Mouse (Mus musculus) A20 (cell line): ENCODE measurements at regions not wholly inside any gene's neighbourhood (a gene's known extent, or its start where the extent isn't known, plus 50 kb on each side); places are given as distances from the start of the nearest gene placed in this dataset.
A peak's percentile ranks its signal among the peaks of the same experiment; 100 is the strongest.

ENCODE experiments used
- DNase-seq: peaks from one replicate; pipeline ENCODE4 v3.0.0-alpha.2; 2011; ENCODE audit warnings: low read depth, low spot score

DNA sequence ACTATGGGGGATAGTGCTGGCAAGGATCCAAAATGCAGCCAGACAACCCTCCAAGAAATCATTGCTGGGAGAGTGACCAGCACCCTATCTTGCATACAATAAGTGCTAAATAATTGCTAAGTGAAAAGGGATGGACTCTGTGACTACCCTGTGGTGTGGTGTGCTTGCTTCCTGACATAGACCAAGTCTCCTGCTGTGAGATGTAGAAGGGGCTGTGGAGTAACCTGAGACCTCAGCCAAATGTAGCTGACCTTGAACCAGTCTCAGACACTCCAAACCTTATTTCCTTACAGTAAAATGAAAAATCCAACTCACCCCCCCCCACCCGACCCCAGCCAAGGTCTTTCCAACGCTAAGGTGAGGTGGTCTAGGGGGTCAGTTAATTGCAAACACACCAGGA, 221.2 kb upstream of the 4931429L15Rik start:
- DNase-seq = no peak

- DNase-seq = no peak
Observed at GRCm38 (mm10) chr9:46538616-46539015, 218.8 kb upstream of the 4931429L15Rik start.

DNA sequence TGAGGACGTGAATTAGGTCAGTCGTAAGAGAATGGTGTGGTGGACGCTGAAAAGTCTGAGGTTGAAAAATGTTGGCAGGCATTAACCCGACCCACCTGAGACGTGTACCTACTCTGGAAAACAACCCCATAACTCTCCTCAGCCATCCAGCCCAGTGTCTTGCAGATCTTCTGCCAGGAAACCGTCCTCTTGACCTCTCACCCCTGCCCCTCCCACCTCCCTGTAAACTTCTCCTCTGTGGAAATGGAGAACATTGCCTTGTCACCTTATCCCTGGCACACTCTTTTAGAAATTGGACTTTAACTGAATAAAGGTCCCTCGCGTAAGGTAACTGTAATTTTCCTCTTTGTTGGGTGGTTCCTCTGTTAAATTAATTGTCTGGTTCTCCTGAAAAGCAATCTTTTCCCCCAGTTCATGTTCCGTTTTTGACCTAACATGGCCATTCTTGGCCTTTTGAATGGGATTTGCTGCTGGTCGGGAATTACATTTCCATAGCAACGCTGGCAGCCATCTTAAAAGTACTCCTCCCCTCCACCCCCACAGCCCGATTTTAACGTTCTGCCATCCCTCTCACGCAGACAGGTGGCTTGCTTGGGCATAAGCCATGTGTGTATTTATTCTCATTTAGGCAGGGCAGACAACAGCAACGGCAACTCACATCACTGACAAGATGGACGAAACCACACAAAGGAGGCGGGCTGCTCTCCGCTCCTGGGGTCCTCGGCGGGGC, 196.8 kb upstream of the 4931429L15Rik start:
- DNase-seq = no peak

DNA sequence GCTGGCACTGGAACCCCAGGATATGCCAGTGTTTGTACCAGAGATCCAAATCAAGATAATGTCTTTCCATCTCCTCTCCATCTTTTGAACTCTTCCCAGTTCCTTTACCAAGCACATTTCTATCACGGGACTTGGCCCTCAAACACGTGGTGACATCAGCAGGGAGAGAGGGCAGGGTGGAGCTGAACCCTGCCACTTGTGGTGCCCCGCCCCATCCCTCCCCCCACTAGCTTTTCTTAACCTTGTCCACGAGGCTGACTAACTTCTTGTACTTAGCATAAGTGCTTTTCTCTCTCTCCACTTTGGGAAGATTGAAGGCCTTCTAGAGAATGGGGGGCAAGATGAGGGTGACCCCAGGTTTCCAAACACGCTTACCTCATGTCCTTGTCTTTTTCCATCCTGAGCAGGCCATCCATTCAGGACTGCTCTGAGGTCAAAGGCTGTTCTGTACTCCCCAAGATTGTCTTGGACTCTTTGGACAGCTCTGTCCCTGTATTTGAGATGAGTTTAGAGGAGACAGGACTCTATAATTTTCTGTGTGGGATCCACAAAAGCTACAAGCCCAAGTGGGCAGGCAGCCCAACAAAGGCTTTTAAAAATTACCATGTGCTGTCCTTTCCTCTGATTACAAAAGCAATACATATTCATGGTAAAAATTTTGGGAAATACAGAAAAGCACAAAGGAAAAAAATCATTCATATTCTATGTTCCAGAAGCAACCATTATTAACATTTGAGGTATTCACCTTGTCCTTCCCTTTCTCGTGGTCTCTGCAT, 192.7 kb upstream of the 4931429L15Rik start:
- no peak for DNase-seq

- no peak for DNase-seq
Observed at GRCm38 (mm10) chr9:46511307-46511706, 191.5 kb upstream of the 4931429L15Rik start.

- DNase-seq = no peak
Observed at GRCm38 (mm10) chr9:46509896-46510295, 190.1 kb upstream of the 4931429L15Rik start.

- DNase-seq = no peak
Observed at GRCm38 (mm10) chr9:46509458-46509857, 189.7 kb upstream of the 4931429L15Rik start.

- no peak for DNase-seq
Observed at GRCm38 (mm10) chr9:46507036-46507435, 187.2 kb upstream of the 4931429L15Rik start.

DNA sequence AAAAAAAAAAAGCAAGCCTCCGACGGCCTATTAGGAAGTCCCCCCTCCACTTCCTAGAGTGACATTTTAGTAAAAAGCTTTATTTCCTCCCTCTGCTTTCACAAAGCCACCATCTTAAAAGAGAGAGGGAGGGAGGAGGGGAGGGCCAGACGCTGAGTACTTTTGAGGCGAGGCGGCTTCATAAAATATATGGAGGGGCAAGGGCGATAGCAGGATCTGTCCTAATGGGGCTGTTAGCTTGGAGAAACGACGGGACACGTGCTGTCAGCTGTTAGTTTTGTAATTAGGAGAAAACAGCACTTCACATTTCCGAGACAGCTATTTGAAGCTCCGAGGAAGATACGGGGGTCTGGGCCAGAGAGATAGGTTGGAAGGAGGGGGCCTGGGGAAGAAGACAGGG, 184.8 kb upstream of the 4931429L15Rik start:
- no peak for DNase-seq

- no peak for DNase-seq
Observed at GRCm38 (mm10) chr9:46504133-46504416, 184.3 kb upstream of the 4931429L15Rik start.

GRCm38 (mm10) chr9:46503321-46504132, 183.7 kb upstream of the 4931429L15Rik start:
- DNase-seq = no peak

- DNase-seq = no peak
Observed at GRCm38 (mm10) chr9:46499426-46499825, 179.6 kb upstream of the 4931429L15Rik start.

- no peak for DNase-seq
Observed at GRCm38 (mm10) chr9:46498861-46499260, 179.1 kb upstream of the 4931429L15Rik start.

DNA sequence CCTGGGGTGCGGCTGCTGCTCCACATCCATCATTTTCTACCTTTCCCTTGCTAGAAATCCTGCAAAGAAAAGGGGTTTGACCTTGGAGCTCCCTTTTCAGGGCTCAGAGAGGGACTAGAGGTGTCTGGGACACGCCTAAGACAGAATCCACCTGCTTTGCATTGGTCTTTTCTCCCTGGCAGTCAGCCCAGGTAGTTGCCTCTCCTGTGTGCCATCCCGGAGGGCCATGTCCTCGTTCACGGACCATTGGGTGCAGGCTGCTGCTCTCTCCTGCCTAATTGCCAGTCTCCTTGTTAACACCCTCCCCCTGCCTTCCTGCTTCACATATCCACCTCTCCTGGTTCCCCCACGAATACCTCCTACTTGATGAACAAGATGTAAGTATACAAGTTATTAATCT, 175.5 kb upstream of the 4931429L15Rik start:
- no peak for DNase-seq

GRCm38 (mm10) chr9:46482859-46483443, 163.2 kb upstream of the 4931429L15Rik start:
- peak; percentile 70 for DNase-seq

DNA sequence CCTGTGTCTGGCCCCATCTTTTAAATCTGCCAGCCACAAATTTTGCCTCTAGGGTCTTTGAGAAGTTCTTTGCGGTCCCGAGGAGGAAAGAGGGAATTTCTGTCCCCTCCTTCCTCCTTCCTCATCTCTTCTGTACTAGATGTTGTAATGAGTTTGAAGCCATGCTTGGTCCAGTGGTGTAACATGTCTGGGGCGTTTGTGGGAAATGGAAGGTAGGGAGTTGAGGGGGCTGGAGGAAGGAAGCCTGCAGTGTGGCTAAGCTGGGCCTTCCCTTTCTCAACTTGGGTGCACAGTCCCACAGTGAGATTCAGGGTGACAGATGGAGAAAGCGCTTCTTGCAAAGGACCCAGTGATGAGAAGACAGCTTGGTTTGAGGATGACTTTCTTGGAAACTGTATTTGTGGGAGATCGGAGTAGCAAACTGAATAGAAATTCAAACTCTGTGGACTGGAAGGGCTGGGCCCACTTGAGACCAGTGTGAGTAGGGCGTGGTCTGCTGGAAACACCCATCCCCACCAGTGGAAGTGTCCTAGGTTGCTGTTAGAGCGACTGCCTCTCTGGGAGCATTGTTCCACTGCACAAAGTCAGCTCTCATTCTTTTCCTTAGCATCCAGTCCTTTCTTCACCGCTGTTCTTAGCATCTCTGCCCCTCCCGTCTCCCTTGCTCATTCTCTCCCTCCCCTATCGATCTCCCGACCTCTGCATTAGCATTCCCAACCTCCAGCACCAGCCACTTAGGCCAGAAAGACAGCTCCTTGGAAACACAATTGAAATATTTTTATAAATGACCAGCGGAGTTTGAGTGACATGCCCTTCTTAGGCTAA, 162.5 kb upstream of the 4931429L15Rik start:
- peak; percentile 3 for DNase-seq

DNA sequence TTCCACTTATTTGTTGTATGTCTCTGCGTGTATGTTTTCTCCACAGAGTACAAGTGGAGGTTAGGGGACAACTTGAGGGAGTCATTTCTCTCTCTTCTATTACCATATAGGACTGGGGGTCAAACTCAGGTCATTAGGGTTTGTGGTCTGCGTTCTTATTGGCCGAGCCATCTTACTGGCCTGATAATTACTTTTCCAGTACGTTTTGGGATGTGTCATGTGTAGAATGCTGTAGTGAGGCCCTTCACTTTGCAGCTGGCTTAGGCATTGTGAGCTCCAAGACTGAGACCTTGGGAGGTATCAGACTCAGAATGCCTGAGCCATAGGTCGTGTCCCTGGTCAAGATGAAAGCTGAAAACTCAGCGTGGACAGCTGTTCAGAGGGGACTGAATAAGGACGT, 161.7 kb upstream of the 4931429L15Rik start:
- DNase-seq = no peak

- DNase-seq = no peak
Observed at GRCm38 (mm10) chr9:46480080-46480690, 160.4 kb upstream of the 4931429L15Rik start.

DNA sequence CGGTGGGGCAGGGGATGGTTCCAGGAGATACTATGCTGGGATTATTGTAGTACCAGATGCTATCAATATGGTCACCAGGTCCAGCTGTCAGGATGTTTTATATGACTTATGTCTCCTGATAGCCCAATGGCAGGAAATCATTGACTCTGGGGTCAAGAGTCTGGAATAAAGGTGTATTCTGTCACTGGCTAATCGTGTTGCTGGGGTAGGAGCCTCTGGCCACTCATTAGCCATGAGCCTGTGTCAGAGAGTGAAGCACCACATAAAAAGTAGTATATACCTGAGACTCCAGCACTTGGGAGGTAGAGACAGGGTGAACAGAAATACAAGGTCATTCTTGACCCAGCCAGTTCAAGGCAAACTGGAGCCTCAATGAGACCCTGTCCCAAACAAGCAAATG, 158.8 kb upstream of the 4931429L15Rik start:
- no peak for DNase-seq

GRCm38 (mm10) chr9:46476516-46476915, 156.7 kb upstream of the 4931429L15Rik start:
- no peak for DNase-seq

DNA sequence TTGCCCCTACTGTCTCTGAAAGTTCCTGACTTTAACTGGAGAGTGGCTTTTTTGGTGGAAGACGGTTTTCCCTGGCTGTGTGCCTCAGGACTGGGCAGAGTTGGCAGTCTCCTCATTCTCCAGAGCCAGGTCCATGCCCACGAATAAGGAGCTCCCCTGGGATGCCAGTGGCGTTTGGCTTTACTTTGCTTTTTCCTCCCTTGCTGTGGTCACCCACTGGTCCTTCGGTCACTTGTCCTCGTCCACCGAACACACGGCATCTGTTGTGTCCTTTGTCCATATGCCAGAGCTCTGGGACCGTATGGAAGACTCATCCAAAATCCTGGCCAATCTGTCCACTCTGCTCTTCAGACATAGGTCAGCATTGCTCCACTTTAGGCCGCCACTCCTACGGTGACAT, 153.9 kb upstream of the 4931429L15Rik start:
- no peak for DNase-seq
